Mouse (Mus musculus) E14TG2a.4 (cell line): ENCODE data around the gene Il16.

Experiments used
- CTCF ChIP-seq: conservative IDR thresholded peaks from 2 replicates; pipeline ENCODE4 v1.5.1; 2014; ENCODE audit warnings: low read length
- NANOG ChIP-seq: IDR thresholded peaks from 2 replicates; pipeline ENCODE4 v1.6.1; 2014; ENCODE audit warnings: borderline replicate concordance, low read length, mixed read lengths
- POU5F1 ChIP-seq: IDR thresholded peaks from 2 replicates; pipeline ENCODE4 v1.6.1; 2014; ENCODE audit warnings: low read length, borderline replicate concordance

GRCm38 (mm10) chr7:83736341-83737115, 9.0 kb downstream of the Il16 start:
- TF ChIP-seq CTCF (no peak), NANOG (no peak), POU5F1 (no peak)
